Mouse (Mus musculus) cerebellum, postnatal 4 days (tissue): ENCODE results near the gene Tfpi.

Source experiments
- DNase-seq, 2 experiments: peaks; one replicate each; pipeline ENCODE4 v3.0.0; 2022; ENCODE audit warnings: low spot score in 2 of 2, mixed read lengths in 1 of 2

Gene Tfpi

GRCm38 (mm10) chr2:84474651-84475050 lies 1.9 kb downstream of the Tfpi start:
- DNase-seq: no peak

GRCm38 (mm10) chr2:84473941-84474530 lies 2.5 kb downstream of the Tfpi start:
- DNase-seq: no peak

GRCm38 (mm10) chr2:84467391-84467790 lies 9.2 kb downstream of the Tfpi start:
- no peak for DNase-seq

- DNase-seq: no peak
Observed at GRCm38 (mm10) chr2:84464956-84465355, 11.6 kb downstream of the Tfpi start.

GRCm38 (mm10) chr2:84462411-84462810 lies 14.2 kb downstream of the Tfpi start:
- DNase-seq: no peak

GRCm38 (mm10) chr2:84459651-84460177 lies 16.9 kb downstream of the Tfpi start:
- DNase-seq: no peak

GRCm38 (mm10) chr2:84457221-84457620 lies 19.4 kb downstream of the Tfpi start:
- no peak for DNase-seq

- peak in 1 of 2 experiments; percentile 30 for DNase-seq
Observed at GRCm38 (mm10) chr2:84455236-84455799, 21.3 kb downstream of the Tfpi start.

GRCm38 (mm10) chr2:84454551-84455235 lies 21.9 kb downstream of the Tfpi start:
- no peak for DNase-seq

- DNase-seq: peak in 1 of 2 experiments; percentile 15
Observed at GRCm38 (mm10) chr2:84454051-84454450, 22.5 kb downstream of the Tfpi start.

GRCm38 (mm10) chr2:84445499-84445898 lies 31.1 kb downstream of the Tfpi start:
- DNase-seq: no peak

- DNase-seq: no peak
Observed at GRCm38 (mm10) chr2:84441940-84442339, 34.6 kb downstream of the Tfpi start.

GRCm38 (mm10) chr2:84429724-84430123 lies 46.9 kb downstream of the Tfpi start:
- peak in 1 of 2 experiments; percentile 16 for DNase-seq

GRCm38 (mm10) chr2:84428836-84429235 lies 47.7 kb downstream of the Tfpi start:
- no peak for DNase-seq

GRCm38 (mm10) chr2:84426531-84426930 lies 50.0 kb downstream of the Tfpi start:
- DNase-seq: no peak

GRCm38 (mm10) chr2:84425138-84425537 lies 51.4 kb downstream of the Tfpi start, which contains the start of gene Calcrl:
TSS of gene Calcrl (minus strand) at chr2:84425411.
- peak; percentile 25 to 33 for DNase-seq

GRCm38 (mm10) chr2:84416501-84416900 lies 60.1 kb downstream of the Tfpi start:
- DNase-seq: no peak

- no peak for DNase-seq
Observed at GRCm38 (mm10) chr2:84409796-84410592, 66.6 kb downstream of the Tfpi start.

GRCm38 (mm10) chr2:84404834-84405233 lies 71.7 kb downstream of the Tfpi start:
- DNase-seq: no peak

- no peak for DNase-seq
Observed at GRCm38 (mm10) chr2:84402713-84403112, 73.9 kb downstream of the Tfpi start.

GRCm38 (mm10) chr2:84396557-84396956 lies 80.0 kb downstream of the Tfpi start:
- DNase-seq: no peak

- no peak for DNase-seq
Observed at GRCm38 (mm10) chr2:84393236-84393635, 83.3 kb downstream of the Tfpi start.
